Mouse (Mus musculus) layer of hippocampus, postnatal 10 days (tissue): Measurements from ENCODE around the gene Grm3. TPM values are rescaled to one million over a fixed set of nuclear protein-coding genes. Genes with fewer than 3 reads are reported as not detected.
A peak's percentile ranks its signal among the peaks of the same experiment; 100 is the strongest.

Source experiments
- DNase-seq, 2 experiments: peaks; one replicate each; pipeline ENCODE4 v3.0.0; 2021; ENCODE audit warnings: low spot score in 2 of 2
- long read RNA-seq: library from polyadenylated mRNA; stranded (forward); transcript quantifications from one replicate; pipeline ENCODE4 v2.0.0, GENCODE M21; 2023
- total RNA-seq, 2 experiments: library from RNA; stranded (reverse); gene quantifications; 2 replicates each; pipeline ENCODE4 v1.2.3; 2021

Grm3 gene
- total RNA-seq: 10 to 100 TPM; 87.6 to 99.6 TPM
- long read RNA-seq, transcript Grm3-201 (6 exons, 3,049 nt): major isoform, 9 of 22 reads
- long read RNA-seq, partial matches to known transcripts: 6 of 22 reads
- long read RNA-seq, other reads (novel, unspliced or antisense): 7 of 22 reads

GRCm38 (mm10) chr5:9724956-9725600 is at the start of gene Grm3:
Grm3 (minus strand) TSS chr5:9725170.
- peak in 1 of 2 experiments; percentile 26 for DNase-seq

DNA sequence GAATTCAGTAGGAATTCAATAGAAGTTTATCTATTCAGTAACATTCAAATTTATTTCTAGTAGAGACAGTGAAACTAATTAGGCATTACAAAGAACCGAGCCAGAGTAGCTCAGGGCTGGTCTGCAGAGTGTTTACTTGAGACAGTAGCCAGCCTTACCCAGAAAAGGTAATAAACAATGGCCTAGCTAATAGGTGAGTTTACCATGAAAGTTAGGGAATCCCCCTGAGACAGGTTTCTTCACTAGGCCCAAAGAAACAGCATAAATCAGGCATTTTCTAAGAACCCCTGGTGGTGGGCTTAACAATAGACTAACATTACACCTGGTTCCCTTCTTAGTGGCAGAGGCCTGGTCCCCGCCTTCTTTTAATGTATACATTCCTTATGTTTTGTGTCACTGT is 30.8 kb upstream of the Grm3 start:
- DNase-seq: no peak

DNA sequence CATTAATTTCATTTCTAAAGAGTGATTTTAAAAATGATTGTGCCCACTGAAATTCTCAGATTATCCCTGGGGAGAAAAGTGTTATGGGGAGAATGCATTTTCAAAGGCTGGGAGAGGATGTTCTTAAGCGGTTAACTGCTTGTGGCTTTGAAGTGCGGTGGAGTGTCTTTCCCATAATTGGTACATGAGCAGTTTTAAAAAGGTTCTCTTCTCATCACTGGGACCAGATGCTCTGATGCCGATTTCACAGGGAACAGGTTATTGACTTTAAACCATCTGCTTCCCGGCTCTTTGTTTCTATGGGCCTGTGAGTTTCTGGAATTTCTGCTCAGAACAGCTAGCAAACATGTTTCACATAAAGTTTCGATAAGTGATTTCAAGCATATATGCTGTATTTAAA is 23.2 kb upstream of the Grm3 start:
- DNase-seq: no peak

DNA sequence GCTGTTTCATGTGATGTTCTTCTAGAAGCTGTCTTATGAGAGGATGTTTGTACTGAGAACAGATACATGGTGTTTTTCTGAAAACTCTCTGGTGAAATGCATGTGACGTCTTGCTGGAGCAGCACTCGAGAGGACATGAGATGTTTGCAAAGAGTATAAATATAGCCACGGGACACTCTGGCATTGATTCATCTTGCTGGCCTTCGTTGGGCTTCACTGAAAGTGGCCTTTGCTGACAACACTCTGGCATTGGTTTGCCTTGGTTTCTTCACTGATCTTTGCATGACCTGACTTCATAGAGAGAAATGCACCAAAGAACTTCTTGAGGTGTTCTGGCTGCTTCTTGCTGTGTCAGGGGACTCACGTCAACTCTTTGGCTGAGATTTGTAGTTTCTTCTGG is 19.1 kb upstream of the Grm3 start:
- no peak for DNase-seq

DNA sequence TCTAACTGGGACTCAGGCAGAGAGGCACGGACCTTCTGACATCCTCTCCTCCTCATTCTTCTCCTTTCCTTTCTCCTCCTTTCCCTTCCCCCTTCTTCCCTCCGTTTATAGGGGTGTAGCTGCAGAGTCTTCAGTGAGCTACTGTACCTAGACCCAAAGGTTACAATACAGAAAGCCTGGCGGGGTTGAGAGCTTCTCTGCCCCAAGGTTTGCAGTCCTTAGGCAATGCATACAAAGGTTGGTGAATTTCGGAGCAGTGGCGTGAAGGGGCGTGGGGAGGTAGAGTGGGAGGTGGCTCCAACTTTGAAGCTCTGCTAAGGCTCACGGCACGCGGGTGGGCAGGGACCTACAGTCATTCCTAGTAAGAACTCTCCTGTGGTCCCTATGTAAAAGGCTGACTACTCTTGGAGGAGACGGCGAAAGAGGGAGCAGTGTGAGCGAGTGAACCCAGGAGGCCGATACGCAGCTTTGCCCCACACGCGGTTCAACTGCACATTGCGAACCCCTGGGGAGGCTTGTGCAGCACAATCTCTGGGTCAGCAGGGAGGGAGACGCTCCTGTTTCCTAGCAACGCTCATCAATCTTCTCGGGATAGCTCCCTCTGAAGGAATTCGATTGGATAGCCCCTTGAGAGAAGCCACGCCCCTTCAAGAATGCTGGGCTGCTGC is 765 bp upstream of the Grm3 start:
- DNase-seq: peak; percentile 57 to 69

GRCm38 (mm10) chr5:9724287-9724955 is 549 bp downstream of the Grm3 start:
- peak in 1 of 2 experiments; percentile 48 for DNase-seq

- no peak for DNase-seq
Measured at GRCm38 (mm10) chr5:9721136-9721535, 3.8 kb downstream of the Grm3 start.

DNA sequence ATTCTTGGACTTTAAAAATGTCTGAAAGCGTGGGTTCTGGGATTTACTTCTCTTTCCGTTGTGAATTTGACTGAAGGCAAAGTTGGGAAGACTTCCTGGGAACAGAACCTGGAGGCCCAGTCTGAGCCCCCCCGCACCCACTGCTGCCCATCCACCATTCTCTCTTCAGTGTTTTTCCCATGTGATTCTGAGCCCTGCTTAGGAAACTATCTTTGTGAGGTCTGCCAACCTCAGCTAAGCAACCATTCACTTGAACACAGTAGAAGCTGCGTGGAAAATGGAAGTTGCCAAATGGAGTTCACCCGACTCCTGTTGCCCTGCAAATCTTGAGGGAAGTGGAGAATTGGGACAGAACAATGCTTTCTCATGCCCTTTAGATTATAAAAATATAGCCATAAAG is 8.7 kb downstream of the Grm3 start:
- DNase-seq: peak in 1 of 2 experiments; percentile 43

GRCm38 (mm10) chr5:9707096-9707495 is 17.9 kb downstream of the Grm3 start:
- DNase-seq: no peak

DNA sequence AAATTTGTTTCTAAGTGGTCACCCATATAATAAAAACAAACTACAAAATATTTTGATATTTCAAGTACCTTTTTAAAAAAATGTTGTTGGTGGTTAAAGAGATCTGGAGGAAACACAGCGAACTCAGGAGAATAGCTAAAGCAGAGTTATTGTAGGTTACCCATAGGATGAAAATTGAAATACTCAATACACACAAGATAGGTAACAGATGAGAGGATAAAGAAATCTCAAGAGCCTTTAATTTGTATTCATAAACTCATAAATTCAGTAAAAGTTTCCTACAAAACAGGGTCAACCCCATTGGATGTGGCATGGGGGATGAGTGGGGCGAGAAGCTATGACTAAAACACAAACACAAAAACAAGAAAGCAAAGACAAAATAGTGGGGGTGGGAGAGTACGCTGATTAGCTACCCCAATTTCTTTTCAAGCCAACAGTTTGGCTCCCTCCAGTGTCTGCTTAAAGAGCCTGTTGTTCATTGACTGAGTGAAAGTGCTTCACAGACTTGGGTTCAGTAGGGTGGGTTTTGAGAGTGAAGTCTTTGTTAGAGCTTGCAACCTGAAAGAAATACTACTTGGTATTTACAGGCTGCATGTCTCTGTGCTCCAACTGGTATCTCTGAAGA is 21.5 kb downstream of the Grm3 start:
- peak in 1 of 2 experiments; percentile 19 for DNase-seq

DNA sequence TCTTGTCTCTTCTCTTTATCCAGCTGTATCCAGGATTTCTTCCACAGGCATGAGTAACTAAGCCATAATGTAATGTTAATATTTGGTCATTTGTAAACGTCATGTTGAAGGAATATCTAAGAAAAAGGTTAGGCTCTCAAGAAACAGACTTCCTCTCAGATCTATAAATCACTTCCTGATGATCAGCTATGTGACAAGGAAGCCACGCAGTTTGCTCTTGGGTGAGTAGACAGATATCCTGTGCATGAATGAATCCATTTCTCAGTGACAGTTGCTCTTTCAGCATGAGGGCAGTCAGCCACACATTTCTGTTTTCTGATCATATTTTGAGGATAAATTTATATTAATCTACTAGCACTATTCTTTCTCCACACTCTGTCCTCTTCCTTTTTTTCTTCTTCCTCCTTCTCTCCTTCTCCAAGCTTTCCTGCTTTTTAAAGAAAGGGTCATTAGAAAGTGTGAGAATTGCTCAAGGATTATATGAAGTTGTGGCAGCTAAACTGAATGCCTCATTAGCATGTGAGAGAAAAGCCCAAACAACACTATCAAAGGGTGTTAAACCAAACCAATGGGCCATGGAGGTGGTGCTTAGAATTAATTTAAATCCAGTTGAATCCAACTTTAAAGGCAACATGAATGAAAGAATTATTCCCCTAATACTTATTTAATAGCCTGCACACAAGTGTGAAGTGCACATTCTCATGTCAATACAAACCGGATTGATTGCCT is 22.1 kb downstream of the Grm3 start:
- DNase-seq: no peak

- DNase-seq: no peak
Measured at GRCm38 (mm10) chr5:9692333-9692732, 32.6 kb downstream of the Grm3 start.

DNA sequence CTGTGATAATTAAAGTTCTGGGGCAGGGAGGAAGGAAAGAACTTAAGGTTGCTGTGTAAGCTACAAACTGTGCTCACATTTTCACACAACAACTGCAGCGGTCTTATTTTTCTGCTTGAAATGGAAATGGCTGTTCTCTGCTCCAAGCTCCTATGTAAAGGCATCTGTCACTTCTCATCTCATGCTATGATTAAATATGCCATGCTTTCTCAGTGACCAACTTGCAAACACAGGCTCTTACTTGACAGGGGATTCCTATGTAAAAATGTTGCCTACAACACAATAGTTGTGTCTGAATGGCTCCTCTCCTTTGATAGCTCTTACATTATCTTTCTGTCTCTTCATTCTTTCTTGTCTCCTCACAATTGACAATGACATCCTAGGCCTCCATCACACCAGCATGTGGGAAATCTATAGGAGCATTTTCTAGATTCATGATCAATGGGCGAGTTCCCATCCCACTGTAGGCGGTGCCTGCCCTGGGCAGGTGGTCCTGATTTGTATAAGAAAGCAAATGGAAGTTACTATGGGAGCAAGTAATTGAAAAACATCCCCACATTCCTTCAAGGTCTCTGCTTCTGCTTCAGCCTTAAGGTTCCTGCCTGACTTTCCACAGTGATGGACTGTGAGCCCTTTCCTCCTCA is 34.2 kb downstream of the Grm3 start:
- DNase-seq: no peak

DNA sequence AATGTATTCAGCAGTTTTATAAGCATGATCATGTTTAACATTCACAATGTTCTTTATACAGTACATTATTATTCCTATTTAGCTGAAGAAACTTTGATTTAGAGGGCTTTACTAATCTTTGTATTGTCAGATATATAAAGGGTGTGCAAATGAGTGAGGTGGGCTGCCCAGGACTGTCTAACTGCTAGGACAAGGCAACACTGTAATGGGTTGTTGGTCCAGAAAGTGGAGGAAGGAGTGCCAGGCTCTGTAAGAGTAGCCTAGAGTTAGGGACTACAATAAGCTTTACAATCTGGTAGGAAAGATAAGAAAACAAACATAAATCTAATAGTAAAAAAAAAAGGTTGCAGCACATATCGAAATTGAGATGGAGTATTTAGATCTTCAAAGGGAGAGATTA is 34.8 kb downstream of the Grm3 start:
- DNase-seq: no peak

DNA sequence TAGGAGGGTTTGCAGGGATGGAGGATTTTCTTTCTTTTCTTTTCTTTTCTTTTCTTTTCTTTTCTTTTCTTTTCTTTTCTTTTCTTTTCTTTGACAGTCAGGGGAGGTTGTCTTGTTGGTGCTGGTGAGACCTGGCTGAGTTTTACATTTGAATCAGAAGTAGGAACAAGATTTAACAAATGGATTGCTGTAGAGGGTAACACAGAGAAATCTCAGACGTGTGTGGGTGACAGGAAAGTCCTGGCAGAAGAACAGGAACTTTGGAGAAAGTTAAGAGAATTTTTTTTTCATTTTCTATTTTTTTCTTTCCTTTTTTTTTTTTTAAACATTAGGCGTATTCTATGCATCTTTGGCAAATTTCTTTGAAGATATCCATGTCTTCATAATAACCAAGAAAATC is 41.8 kb downstream of the Grm3 start:
- no peak for DNase-seq

- DNase-seq: no peak
Measured at GRCm38 (mm10) chr5:9669002-9669401, 56.0 kb downstream of the Grm3 start.

DNA sequence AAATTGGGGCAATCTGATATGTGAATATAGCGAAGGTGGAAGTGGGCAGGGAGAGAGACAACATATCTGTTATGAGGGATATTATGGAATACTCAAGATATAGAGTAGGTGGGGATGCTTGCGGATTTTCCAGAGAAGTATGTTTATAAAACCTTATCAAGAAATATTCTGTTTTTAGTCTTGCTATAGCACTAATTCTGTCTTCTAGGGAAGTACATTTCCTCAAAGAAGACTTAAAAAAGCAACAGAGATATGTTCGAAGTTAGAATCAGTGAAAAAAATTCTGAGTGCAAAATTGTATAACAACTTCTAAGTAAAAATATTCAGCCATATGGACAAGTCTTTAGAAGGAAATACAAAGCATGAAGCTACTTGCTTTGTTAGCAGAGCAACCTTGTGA is 61.6 kb downstream of the Grm3 start:
- no peak for DNase-seq

DNA sequence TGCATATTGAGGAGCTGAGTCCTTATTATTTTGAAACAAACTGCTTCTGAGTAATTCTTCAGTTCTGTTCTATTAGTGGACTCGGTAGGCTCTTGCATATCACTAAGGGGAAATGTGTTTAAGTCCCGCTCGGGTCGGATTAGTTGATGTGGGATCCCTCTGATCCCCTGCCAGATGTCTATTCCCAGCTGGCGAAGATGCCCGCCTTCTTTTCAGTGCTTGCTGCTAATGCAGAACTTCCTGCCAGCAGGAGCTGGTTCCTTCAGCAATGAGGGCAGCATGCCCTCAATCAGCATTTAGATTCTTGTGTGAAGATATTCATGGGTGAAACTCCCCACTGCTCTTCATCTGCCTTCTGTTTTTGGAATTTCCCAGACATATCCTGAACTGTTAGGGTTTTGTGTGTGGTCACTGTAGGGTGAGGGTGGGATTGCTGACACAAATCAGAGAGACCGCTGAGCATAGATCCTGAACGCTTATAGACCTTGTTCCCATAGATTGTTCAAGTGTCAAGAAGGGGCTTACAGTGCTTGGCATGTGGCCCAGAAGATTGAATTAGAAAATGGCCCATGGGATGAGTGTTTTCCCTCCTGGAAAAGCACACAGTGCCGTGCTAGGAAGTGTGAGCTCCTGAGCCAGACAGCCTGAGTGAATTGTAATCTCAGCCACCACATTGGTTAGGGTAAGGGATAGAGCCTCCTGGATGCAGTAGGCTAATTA is 62.9 kb downstream of the Grm3 start:
- DNase-seq: peak; percentile 43 to 55

DNA sequence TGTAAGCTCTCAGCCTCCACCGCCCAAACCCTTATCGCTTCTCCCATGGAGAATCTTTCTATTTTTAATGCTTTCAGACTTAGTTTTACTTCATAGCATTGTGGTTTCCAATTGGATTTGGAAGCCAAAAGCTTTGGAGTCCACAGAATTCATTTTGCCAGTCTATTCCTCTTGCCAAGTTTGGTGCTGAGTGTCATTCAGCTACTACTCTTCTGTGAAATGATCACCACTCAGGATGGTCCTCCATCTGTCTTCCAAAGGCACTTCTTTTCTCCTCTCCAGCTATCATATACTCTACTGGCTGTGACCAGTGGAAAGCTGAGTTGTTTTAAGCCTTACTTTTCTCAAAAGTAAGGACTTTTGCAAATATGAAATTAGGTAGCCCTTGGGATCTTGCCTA is 86.4 kb downstream of the Grm3 start:
- DNase-seq: no peak

- DNase-seq: no peak
Measured at GRCm38 (mm10) chr5:9627220-9627619, 97.8 kb downstream of the Grm3 start.
